Mouse (Mus musculus): ENCODE data around the gene Fam187b. TPM values are rescaled to one million over a fixed set of nuclear protein-coding genes. Genes with fewer than 3 reads are reported as not detected.

Gene Fam187b
- polyA plus RNA-seq (2017; shearing (Covaris generic)) = 0.72 TPM

GRCm38 (mm10) chr7:30973501-30974289 is at the start of gene Fam187b:
Gene Fam187b, plus strand, starts transcription at chr7:30973790.

GRCm38 (mm10) chr7:30924581-30924980 is 49.0 kb upstream of the Fam187b start, which contains the start of gene Hamp2:
Gene Hamp2, minus strand, starts transcription at chr7:30924681.

GRCm38 (mm10) chr7:30943909-30944635 is 29.5 kb upstream of the Fam187b start, which contains the start of gene Hamp:
Gene Hamp, minus strand, starts transcription at chr7:30944032.

DNA sequence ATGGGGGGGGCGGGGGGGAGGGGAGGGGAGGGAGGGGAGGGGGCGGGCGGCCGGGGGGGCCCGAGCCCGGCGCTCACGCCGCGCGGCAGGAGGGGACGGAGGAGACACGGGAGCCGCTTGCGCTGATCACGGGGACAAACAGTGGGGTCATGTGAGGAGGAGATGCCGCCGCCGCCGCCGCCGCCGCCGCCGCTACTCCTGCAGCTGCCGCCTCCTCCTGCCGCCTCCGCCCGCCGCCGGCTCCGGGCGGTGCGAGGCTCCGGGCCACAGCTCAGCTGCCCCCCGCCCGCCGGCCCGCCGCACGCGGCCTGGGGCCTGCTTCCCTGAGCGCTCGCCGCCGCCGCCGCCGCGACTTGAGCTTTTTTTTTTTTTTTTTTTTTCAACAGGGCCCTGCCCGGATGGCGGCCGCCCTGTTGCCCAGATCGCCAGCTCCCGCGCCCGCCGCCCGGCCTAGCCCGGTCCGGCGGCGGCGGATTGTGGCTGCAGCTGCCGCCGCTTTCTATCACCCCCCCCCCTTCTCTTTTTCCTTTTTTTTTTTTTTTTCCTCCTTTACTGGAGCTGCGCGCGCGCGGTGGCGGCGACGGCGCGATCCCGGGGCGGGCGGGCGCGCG is 16.7 kb upstream of the Fam187b start, which contains the start of gene Usf2:
Gene Usf2, minus strand, starts transcription at position 48 of the 611 bp plus-strand sequence.

DNA sequence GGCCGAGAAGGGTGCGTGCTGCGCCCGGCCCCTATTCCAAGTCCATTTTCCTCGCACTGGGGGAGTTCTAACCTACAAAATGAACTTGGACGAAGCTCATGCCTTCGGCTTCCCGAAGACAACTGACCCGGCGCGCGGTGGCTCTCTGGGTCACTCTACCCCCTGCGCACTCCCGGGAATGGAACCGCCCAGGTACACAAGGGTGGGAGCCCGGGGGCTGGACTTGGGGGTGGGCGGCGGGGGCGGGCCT is 414 bp upstream of the Fam187b start, which contains the start of gene Lsr:
Gene Lsr, minus strand, starts transcription at position 214 of the 250 bp plus-strand sequence.

Other genes with a start within 250 kb of the Fam187b start
- gene Tmem147, start 244.2 kb upstream of the Fam187b start, polyA plus RNA-seq (2017; shearing (Covaris generic)) = 133 TPM
- gene Gapdhs, start 230.1 kb upstream of the Fam187b start, polyA plus RNA-seq (2017; shearing (Covaris generic)) = 0.63 TPM
- gene Sbsn, start 222.3 kb upstream of the Fam187b start, polyA plus RNA-seq (2017; shearing (Covaris generic)) = 1.1 TPM
- gene Dmkn, start 210.0 kb upstream of the Fam187b start, polyA plus RNA-seq (2017; shearing (Covaris generic)) = not detected
- not detected for gene Krtdap, start 185.9 kb upstream of the Fam187b start, polyA plus RNA-seq (2017; shearing (Covaris generic))
- 0.51 TPM for gene Ffar2, start 150.0 kb upstream of the Fam187b start, polyA plus RNA-seq (2017; shearing (Covaris generic))
- not detected for gene Ffar3, start 117.6 kb upstream of the Fam187b start, polyA plus RNA-seq (2017; shearing (Covaris generic))
- 0.06 TPM for gene Ffar1, start 112.2 kb upstream of the Fam187b start, polyA plus RNA-seq (2017; shearing (Covaris generic))
- gene Cd22, start 93.4 kb upstream of the Fam187b start, polyA plus RNA-seq (2017; shearing (Covaris generic)) = 14.0 TPM
- not detected for gene Mag, start 58.9 kb upstream of the Fam187b start, polyA plus RNA-seq (2017; shearing (Covaris generic))
- gene Hamp2, start 49.1 kb upstream of the Fam187b start, polyA plus RNA-seq (2017; shearing (Covaris generic)) = not detected
- gene Hamp, start 29.8 kb upstream of the Fam187b start, polyA plus RNA-seq (2017; shearing (Covaris generic)) = not detected
- gene Usf2, start 17.0 kb upstream of the Fam187b start, polyA plus RNA-seq (2017; shearing (Covaris generic)) = 8.8 TPM
- 2.7 TPM for gene Lsr, start 326 bp upstream of the Fam187b start, polyA plus RNA-seq (2017; shearing (Covaris generic))
- gene Fxyd5, start 68.7 kb downstream of the Fam187b start, polyA plus RNA-seq (2017; shearing (Covaris generic)) = 1,946 TPM
- gene Fxyd7, start 77.7 kb downstream of the Fam187b start, polyA plus RNA-seq (2017; shearing (Covaris generic)) = not detected
- gene Fxyd1, start 83.4 kb downstream of the Fam187b start, polyA plus RNA-seq (2017; shearing (Covaris generic)) = not detected
- gene Lgi4, start 85.6 kb downstream of the Fam187b start, polyA plus RNA-seq (2017; shearing (Covaris generic)) = not detected
- gene Fxyd3, start 102.9 kb downstream of the Fam187b start, polyA plus RNA-seq (2017; shearing (Covaris generic)) = not detected
- gene Hpn, start 141.5 kb downstream of the Fam187b start, polyA plus RNA-seq (2017; shearing (Covaris generic)) = 9.4 TPM
- gene Scn1b, start 153.2 kb downstream of the Fam187b start, polyA plus RNA-seq (2017; shearing (Covaris generic)) = not detected
- gene Gramd1a, start 182.1 kb downstream of the Fam187b start, polyA plus RNA-seq (2017; shearing (Covaris generic)) = 192 TPM

Data from CD4-positive, CD25-positive, alpha-beta regulatory T cell, adult 9 weeks (primary cell).